Mouse (Mus musculus): ENCODE measurements around the gene Crhr1. TPM values are rescaled to one million over a fixed set of nuclear protein-coding genes. Genes with fewer than 3 reads are reported as not detected.
"Not testable (repeated sequence)": the region's sequence is repeated elsewhere in the genome, so short reads cannot be mapped to it uniquely, and the experiment has no call there.

The Crhr1 gene
- polyA plus RNA-seq, 1 experiment from 2014 or later = 7.3 TPM

- no peak overlapping the region for H3K4me3 ChIP-seq (replicated peaks; ENCODE audit: low read length)
- H3K4me2 ChIP-seq (replicated peaks) = peak overlapping the region; percentile 24
- DNase-seq (ENCODE audit: low spot score) (peak; percentile 99), ATAC-seq (ENCODE audit: low FRiP score) (peak; percentile 79)
- H3K27ac ChIP-seq = no peak overlapping the region
- no peaks in the 10 kb centered on the region for H3K4me1 ChIP-seq (replicated peaks; ENCODE audit: control insufficient read depth, insufficient read depth, low read length)
- H3K36me3 ChIP-seq (replicated peaks; ENCODE audit: control insufficient read depth, insufficient read depth) = no peaks in the 10 kb centered on the region
- 7% methylated on average over 9 of the region's 9 CpGs for WGBS
- peaks cover 17% of the 10 kb centered on the region; the same call in 1 of the 2 replicates for H3K27me3 ChIP-seq (ENCODE audit: control insufficient read depth, insufficient read depth, low read length)
- H3K9ac ChIP-seq = no peak overlapping the region
- H3K9me3 ChIP-seq (ENCODE audit: control insufficient read depth, low read length) = no peaks in the 10 kb centered on the region
Observed at GRCm38 (mm10) chr11:104195791-104196190, 63.1 kb downstream of the Crhr1 start.

GRCm38 (mm10) chr11:104197861-104198260, 65.2 kb downstream of the Crhr1 start:
- Histone ChIP-seq H3K9ac (no peak overlapping the region), H3K4me2 (replicated peaks) (no peak overlapping the region), H3K4me1 (replicated peaks; ENCODE audit: control insufficient read depth, insufficient read depth, low read length) (no peaks in the 10 kb centered on the region), H3K27ac (no peak overlapping the region), H3K36me3 (replicated peaks; ENCODE audit: control insufficient read depth, insufficient read depth) (no peaks in the 10 kb centered on the region), H3K4me3 (replicated peaks; ENCODE audit: low read length) (no peak overlapping the region), H3K27me3 (ENCODE audit: control insufficient read depth, insufficient read depth, low read length) (peaks cover 17% of the 10 kb centered on the region; the same call in 1 of the 2 replicates), H3K9me3 (ENCODE audit: control insufficient read depth, low read length) (peaks cover 12% of the 10 kb centered on the region; the same call in 1 of the 2 replicates)
- ATAC-seq (ENCODE audit: low FRiP score) = no peak
- WGBS = 8% methylated on average over 10 of the region's 10 CpGs
- peak; percentile 55 for DNase-seq (ENCODE audit: low spot score)

GRCm38 (mm10) chr11:104203271-104203670, 70.6 kb downstream of the Crhr1 start:
- H3K27ac ChIP-seq = no peak overlapping the region
- H3K27me3 ChIP-seq (ENCODE audit: control insufficient read depth, insufficient read depth, low read length) = peaks cover 3% of the 10 kb centered on the region; the same call in 1 of the 2 replicates
- H3K36me3 ChIP-seq (replicated peaks; ENCODE audit: control insufficient read depth, insufficient read depth) = no peaks in the 10 kb centered on the region
- no peak overlapping the region for H3K4me3 ChIP-seq (replicated peaks; ENCODE audit: low read length)
- no peaks in the 10 kb centered on the region for H3K4me1 ChIP-seq (replicated peaks; ENCODE audit: control insufficient read depth, insufficient read depth, low read length)
- no peak overlapping the region for H3K4me2 ChIP-seq (replicated peaks)
- peaks cover 12% of the 10 kb centered on the region; the same call in 1 of the 2 replicates for H3K9me3 ChIP-seq (ENCODE audit: control insufficient read depth, low read length)
- DNase-seq (ENCODE audit: low spot score) (no peak), ATAC-seq (ENCODE audit: low FRiP score) (no peak)
- H3K9ac ChIP-seq = no peak overlapping the region
- WGBS = 82% methylated on average over 3 of the region's 3 CpGs

GRCm38 (mm10) chr11:104206573-104206972, 73.9 kb downstream of the Crhr1 start:
- H3K4me2 ChIP-seq (replicated peaks) = no peak overlapping the region
- no peak for DNase-seq (ENCODE audit: low spot score)
- H3K4me1 ChIP-seq (replicated peaks; ENCODE audit: control insufficient read depth, insufficient read depth, low read length) = no peaks in the 10 kb centered on the region
- no peaks in the 10 kb centered on the region for H3K27me3 ChIP-seq (ENCODE audit: control insufficient read depth, insufficient read depth, low read length)
- no peak for ATAC-seq (ENCODE audit: low FRiP score)
- no peak overlapping the region for H3K9ac ChIP-seq
- no peak overlapping the region for H3K4me3 ChIP-seq (replicated peaks; ENCODE audit: low read length)
- WGBS = 79% methylated on average over 4 of the region's 4 CpGs
- peaks cover 9% of the 10 kb centered on the region; the same call in 1 of the 2 replicates for H3K9me3 ChIP-seq (ENCODE audit: control insufficient read depth, low read length)
- no peaks in the 10 kb centered on the region for H3K36me3 ChIP-seq (replicated peaks; ENCODE audit: control insufficient read depth, insufficient read depth)
- H3K27ac ChIP-seq = no peak overlapping the region

GRCm38 (mm10) chr11:104209041-104209440, 76.4 kb downstream of the Crhr1 start:
- no peaks in the 10 kb centered on the region for H3K4me1 ChIP-seq (replicated peaks; ENCODE audit: control insufficient read depth, insufficient read depth, low read length)
- 78% methylated on average over 3 of the region's 3 CpGs for WGBS

GRCm38 (mm10) chr11:104211251-104211650, 78.6 kb downstream of the Crhr1 start:
- ATAC-seq (ENCODE audit: low FRiP score) = no peak
- no peaks in the 10 kb centered on the region for H3K4me1 ChIP-seq (replicated peaks; ENCODE audit: control insufficient read depth, insufficient read depth, low read length)

More at GRCm38 (mm10) chr11:104209041-104209440, 76.4 kb downstream of the Crhr1 start:
- no peak for DNase-seq (ENCODE audit: low spot score)
- ATAC-seq (ENCODE audit: low FRiP score) = no peak
- no peak overlapping the region for H3K4me2 ChIP-seq (replicated peaks)
- H3K36me3 ChIP-seq (replicated peaks; ENCODE audit: control insufficient read depth, insufficient read depth) = no peaks in the 10 kb centered on the region
- H3K9ac ChIP-seq = no peak overlapping the region
- no peaks in the 10 kb centered on the region for H3K27me3 ChIP-seq (ENCODE audit: control insufficient read depth, insufficient read depth, low read length)
- H3K9me3 ChIP-seq (ENCODE audit: control insufficient read depth, low read length) = no peaks in the 10 kb centered on the region
- H3K4me3 ChIP-seq (replicated peaks; ENCODE audit: low read length) = no peak overlapping the region
- H3K27ac ChIP-seq = no peak overlapping the region

GRCm38 (mm10) chr11:104214128-104214527, 81.5 kb downstream of the Crhr1 start:
- not testable (repeated sequence) for H3K9me3 ChIP-seq (ENCODE audit: control insufficient read depth, low read length); H3K27ac ChIP-seq; H3K4me1 ChIP-seq (replicated peaks; ENCODE audit: control insufficient read depth, insufficient read depth, low read length); ATAC-seq (ENCODE audit: low FRiP score); H3K36me3 ChIP-seq (replicated peaks; ENCODE audit: control insufficient read depth, insufficient read depth); H3K27me3 ChIP-seq (ENCODE audit: control insufficient read depth, insufficient read depth, low read length); H3K9ac ChIP-seq; DNase-seq (ENCODE audit: low spot score); H3K4me2 ChIP-seq (replicated peaks); H3K4me3 ChIP-seq (replicated peaks; ENCODE audit: low read length)
- 98% methylated on average over 5 of the region's 5 CpGs for WGBS

More at GRCm38 (mm10) chr11:104211251-104211650, 78.6 kb downstream of the Crhr1 start:
- Histone ChIP-seq H3K9ac (no peak overlapping the region), H3K4me3 (replicated peaks; ENCODE audit: low read length) (no peak overlapping the region), H3K27ac (no peak overlapping the region), H3K27me3 (ENCODE audit: control insufficient read depth, insufficient read depth, low read length) (no peaks in the 10 kb centered on the region), H3K36me3 (replicated peaks; ENCODE audit: control insufficient read depth, insufficient read depth) (no peaks in the 10 kb centered on the region), H3K4me2 (replicated peaks) (no peak overlapping the region), H3K9me3 (ENCODE audit: control insufficient read depth, low read length) (no peaks in the 10 kb centered on the region)
- 83% methylated on average over 6 of the region's 6 CpGs for WGBS
- DNase-seq (ENCODE audit: low spot score) = no peak

- no peak overlapping the region for H3K4me3 ChIP-seq (replicated peaks; ENCODE audit: low read length)
- 65% methylated on average over 3 of the region's 3 CpGs for WGBS
- DNase-seq (ENCODE audit: low spot score) (no peak), ATAC-seq (ENCODE audit: low FRiP score) (no peak)
- no peaks in the 10 kb centered on the region for H3K4me1 ChIP-seq (replicated peaks; ENCODE audit: control insufficient read depth, insufficient read depth, low read length)
- no peaks in the 10 kb centered on the region for H3K9me3 ChIP-seq (ENCODE audit: control insufficient read depth, low read length)
- H3K27me3 ChIP-seq (ENCODE audit: control insufficient read depth, insufficient read depth, low read length) = no peaks in the 10 kb centered on the region
- no peak overlapping the region for H3K4me2 ChIP-seq (replicated peaks)
- no peaks in the 10 kb centered on the region for H3K36me3 ChIP-seq (replicated peaks; ENCODE audit: control insufficient read depth, insufficient read depth)
- H3K9ac ChIP-seq = no peak overlapping the region
- H3K27ac ChIP-seq = no peak overlapping the region
Observed at GRCm38 (mm10) chr11:104218075-104218474, 85.4 kb downstream of the Crhr1 start.

- Histone ChIP-seq H3K27ac (no peak overlapping the region), H3K27me3 (ENCODE audit: control insufficient read depth, insufficient read depth, low read length) (no peaks in the 10 kb centered on the region), H3K4me1 (replicated peaks; ENCODE audit: control insufficient read depth, insufficient read depth, low read length) (no peaks in the 10 kb centered on the region), H3K4me3 (replicated peaks; ENCODE audit: low read length) (no peak overlapping the region), H3K9me3 (ENCODE audit: control insufficient read depth, low read length) (no peaks in the 10 kb centered on the region), H3K9ac (no peak overlapping the region), H3K36me3 (replicated peaks; ENCODE audit: control insufficient read depth, insufficient read depth) (no peaks in the 10 kb centered on the region), H3K4me2 (replicated peaks) (no peak overlapping the region)
- WGBS = 85% methylated on average over 4 of the region's 4 CpGs
- no peak for DNase-seq (ENCODE audit: low spot score)
- ATAC-seq (ENCODE audit: low FRiP score) = no peak
Observed at GRCm38 (mm10) chr11:104220291-104220690, 87.6 kb downstream of the Crhr1 start.

GRCm38 (mm10) chr11:104221751-104222150, 89.1 kb downstream of the Crhr1 start:
- DNase-seq (ENCODE audit: low spot score) = no peak
- ATAC-seq (ENCODE audit: low FRiP score) = no peak
- WGBS = 78% methylated on average over 5 of the region's 5 CpGs
- Histone ChIP-seq H3K9me3 (ENCODE audit: control insufficient read depth, low read length) (no peaks in the 10 kb centered on the region), H3K27me3 (ENCODE audit: control insufficient read depth, insufficient read depth, low read length) (no peaks in the 10 kb centered on the region), H3K27ac (no peak overlapping the region), H3K36me3 (replicated peaks; ENCODE audit: control insufficient read depth, insufficient read depth) (no peaks in the 10 kb centered on the region), H3K4me1 (replicated peaks; ENCODE audit: control insufficient read depth, insufficient read depth, low read length) (no peaks in the 10 kb centered on the region), H3K4me3 (replicated peaks; ENCODE audit: low read length) (no peak overlapping the region), H3K9ac (no peak overlapping the region), H3K4me2 (replicated peaks) (no peak overlapping the region)

Measured in hindbrain, embryonic 14.5 days (tissue).